Mouse (Mus musculus) ES-E14 (cell line): Measurements from ENCODE around the gene Baiap2.

Source experiments
- CHD2 ChIP-seq: IDR thresholded peaks from 2 replicates; pipeline ENCODE4 v1.6.1; 2014; ENCODE audit warnings: mild to moderate bottlenecking, low read depth, low read length, inconsistent platforms
- HCFC1 ChIP-seq: IDR thresholded peaks from 2 replicates; pipeline ENCODE4 v1.6.1; 2012; ENCODE audit warnings: low read length, inconsistent platforms, borderline replicate concordance; ENCODE audit not compliant: insufficient read depth
- MAFK ChIP-seq: IDR thresholded peaks from 2 replicates; pipeline ENCODE4 v1.6.1; 2014; ENCODE audit warnings: mild to moderate bottlenecking, low read depth, low read length, inconsistent platforms; ENCODE audit not compliant: insufficient read depth
- ZC3H11A ChIP-seq: IDR thresholded peaks from 2 replicates; pipeline ENCODE4 v1.6.1; 2012; ENCODE audit warnings: low read depth, mild to moderate bottlenecking, inconsistent platforms, low read length, borderline replicate concordance
- ZNF384 ChIP-seq: IDR thresholded peaks from 2 replicates; pipeline ENCODE4 v1.6.1; 2012; ENCODE audit warnings: low read depth, low read length, inconsistent platforms

DNA sequence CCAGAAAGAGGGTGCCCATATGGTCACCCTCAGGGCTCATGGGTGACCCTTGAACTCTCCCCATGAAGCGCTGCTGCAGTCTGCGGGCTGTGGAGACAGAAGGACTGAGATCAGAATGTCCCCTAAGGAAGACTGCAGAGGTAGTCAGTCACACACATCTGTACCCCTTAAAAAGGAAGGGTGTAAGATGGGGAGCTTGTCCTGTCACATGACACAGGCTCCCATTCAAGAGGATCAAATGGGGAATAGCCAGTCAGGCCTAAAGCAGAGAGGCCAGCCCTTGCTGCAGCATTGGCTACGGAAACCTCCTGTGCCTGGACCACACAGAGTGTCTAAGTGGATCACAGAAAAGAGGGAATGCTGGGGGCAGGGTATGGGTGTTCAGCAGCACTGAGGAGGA is 90.9 kb downstream of the Baiap2 start:
- TF ChIP-seq ZNF384 (no peak), MAFK (no peak), CHD2 (no peak), ZC3H11A (no peak), HCFC1 (no peak)
